Mouse (Mus musculus) retina, postnatal 7 days (tissue): ENCODE measurements around the gene Hba-x.

Source experiments
- DNase-seq: peaks from one replicate; pipeline ENCODE4 v3.0.0-alpha.2; 2012; ENCODE audit warnings: low read depth, low spot score

The Hba-x gene

GRCm38 (mm10) chr11:32276347-32276746 lies at the start of gene Hba-x:
Gene Hba-x, plus strand, starts transcription at chr11:32276400.
- no peak for DNase-seq

- DNase-seq: no peak
Observed at GRCm38 (mm10) chr11:32227041-32227440, 49.2 kb upstream of the Hba-x start.

DNA sequence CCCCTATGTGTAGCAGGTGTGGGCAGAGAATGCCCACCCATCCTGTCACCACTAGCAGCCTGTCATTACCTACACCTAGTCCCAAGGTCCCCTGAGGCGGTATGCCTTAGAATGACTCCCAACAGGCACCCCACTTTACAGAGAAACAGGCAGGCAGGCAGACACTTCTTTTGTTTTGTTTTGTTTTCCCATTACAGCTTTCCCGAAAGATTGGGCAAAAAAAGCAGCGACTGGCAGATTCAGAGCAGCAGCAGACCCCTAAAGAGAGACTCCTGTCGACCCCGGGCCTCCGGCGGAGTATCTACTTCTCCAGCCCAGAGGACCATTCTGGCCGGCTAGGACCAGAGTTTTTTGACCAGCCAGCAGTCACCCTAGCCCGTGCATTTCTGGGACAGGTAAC lies 48.6 kb upstream of the Hba-x start:
- no peak for DNase-seq

DNA sequence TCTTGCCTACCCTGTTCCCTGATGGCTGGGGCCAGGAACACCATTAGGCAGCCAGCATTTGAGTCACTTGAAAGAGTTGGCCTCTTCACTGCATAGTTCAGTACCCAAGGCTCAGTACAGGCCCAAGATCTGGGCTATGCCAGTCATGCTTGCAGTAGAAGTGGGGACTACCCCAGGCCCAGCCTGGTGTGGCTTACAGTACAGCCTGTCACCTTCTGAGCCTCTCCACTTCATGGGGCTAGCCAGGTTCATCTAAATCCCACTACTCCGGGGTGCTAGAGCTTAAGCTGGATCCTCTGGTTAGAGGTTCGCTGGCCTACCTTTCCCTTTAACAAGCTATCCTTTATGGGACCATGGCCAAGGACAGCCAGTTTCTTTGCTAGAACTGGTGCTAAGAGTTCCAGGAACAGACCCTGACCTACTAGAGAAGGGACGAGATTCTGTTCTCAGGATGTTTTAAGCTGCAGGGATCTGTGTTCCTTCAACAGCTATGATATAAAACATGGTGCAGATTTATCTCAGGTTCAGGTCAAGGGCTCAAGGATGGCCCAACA lies 47.8 kb upstream of the Hba-x start:
- no peak for DNase-seq

GRCm38 (mm10) chr11:32230220-32230619 lies 46.0 kb upstream of the Hba-x start:
- no peak for DNase-seq

- no peak for DNase-seq
Observed at GRCm38 (mm10) chr11:32231125-32231524, 45.1 kb upstream of the Hba-x start.

GRCm38 (mm10) chr11:32232848-32233247 lies 43.4 kb upstream of the Hba-x start:
- no peak for DNase-seq

GRCm38 (mm10) chr11:32233895-32234294 lies 42.3 kb upstream of the Hba-x start:
- no peak for DNase-seq

DNA sequence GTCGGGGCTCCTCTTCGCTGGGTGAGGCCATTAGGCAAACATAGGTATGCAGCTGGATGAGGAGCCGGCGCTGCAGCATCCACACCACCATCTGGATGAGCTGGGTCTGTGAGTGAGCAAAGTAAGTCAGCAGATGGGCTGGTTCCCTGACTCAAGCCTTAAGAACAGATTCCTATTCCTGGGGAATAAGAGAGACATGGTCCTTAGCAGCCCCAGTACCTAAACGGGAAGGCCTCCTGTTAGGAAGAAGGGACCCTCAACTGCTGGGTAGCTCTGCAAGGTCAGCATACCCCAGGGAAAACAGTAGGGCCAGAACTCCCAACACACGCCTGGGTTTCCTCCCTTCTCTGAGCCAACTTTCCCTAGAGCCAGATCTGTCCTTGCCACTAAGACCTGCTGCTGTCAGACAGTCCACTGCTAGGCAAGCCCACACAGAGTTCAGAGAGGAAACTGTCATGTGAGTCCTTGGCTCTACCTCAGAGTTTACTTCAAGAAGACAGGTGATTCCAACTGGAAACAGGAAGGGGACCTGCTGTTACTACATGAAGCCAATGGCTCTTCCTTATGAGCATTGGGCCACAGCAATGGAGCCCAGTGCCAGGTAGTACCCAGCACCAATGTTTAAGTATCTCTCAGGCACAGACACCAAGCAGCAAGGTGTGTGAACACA lies 41.2 kb upstream of the Hba-x start:
- no peak for DNase-seq

- DNase-seq: no peak
Observed at GRCm38 (mm10) chr11:32235646-32236045, 40.6 kb upstream of the Hba-x start.

GRCm38 (mm10) chr11:32236132-32236531 lies 40.1 kb upstream of the Hba-x start:
- no peak for DNase-seq

- no peak for DNase-seq
Observed at GRCm38 (mm10) chr11:32236712-32237410, 39.3 kb upstream of the Hba-x start.

- no peak for DNase-seq
Observed at GRCm38 (mm10) chr11:32237411-32237795, 38.8 kb upstream of the Hba-x start.

- DNase-seq: peak; percentile 54
Observed at GRCm38 (mm10) chr11:32238093-32238860, 37.9 kb upstream of the Hba-x start.

DNA sequence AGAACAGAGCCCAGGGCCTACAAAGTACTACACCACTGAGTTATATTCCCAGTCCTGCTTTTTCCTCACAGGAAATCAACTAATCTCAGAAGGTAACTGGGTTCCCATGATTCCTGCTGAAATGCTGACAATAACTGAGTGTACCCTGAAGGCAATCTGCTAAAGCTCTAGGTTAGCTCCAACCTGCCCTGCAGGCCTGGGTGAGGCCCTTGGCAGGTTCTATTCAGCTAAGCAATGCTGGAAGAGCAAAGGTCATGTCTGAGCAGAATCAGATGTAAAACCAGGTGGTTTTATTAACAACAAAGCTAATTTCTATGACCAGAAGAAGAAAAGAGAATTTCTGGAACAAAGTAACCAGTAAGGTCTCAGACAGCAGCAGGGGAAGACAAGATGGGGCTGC lies 34.8 kb upstream of the Hba-x start:
- no peak for DNase-seq

DNA sequence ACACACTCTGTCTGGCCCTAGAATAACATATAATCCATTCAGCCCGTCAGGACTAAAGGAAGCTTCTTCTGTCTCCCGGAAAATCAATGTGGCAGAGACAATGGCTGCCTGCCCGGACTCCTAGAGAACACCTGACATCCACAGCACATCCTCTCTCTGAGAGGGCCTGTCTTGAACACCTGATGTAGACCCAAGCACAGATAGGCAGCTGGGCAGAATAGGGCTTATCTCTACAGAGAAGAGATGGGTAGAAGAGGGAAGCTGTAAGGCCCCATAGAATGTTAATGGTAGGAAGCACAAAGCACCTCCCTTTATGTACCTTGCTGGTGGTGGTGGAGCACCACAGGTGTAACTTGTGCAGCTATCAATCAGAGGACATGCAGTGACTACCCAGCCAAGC lies 34.0 kb upstream of the Hba-x start:
- DNase-seq: no peak

GRCm38 (mm10) chr11:32243205-32243955 lies 32.8 kb upstream of the Hba-x start:
- no peak for DNase-seq

DNA sequence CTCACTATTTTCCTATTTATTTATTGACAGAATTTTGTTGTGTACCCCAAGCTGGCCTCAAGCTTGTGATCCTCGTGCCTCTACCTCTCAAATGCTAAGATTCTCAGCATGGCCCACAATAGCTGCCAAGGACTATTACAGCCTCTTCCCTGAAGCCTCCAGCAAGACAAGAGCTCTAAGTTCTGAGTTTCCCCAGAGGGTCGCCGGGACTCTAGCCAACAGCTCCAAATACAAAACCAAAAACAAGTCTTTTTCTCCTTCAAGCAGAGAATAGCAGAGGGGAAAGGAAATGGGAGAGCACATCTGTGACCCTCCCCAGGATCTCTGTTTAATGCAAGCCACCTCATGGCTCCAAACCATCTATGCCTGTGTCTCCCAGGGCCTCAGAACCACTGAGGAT lies 32.1 kb upstream of the Hba-x start:
- no peak for DNase-seq

DNA sequence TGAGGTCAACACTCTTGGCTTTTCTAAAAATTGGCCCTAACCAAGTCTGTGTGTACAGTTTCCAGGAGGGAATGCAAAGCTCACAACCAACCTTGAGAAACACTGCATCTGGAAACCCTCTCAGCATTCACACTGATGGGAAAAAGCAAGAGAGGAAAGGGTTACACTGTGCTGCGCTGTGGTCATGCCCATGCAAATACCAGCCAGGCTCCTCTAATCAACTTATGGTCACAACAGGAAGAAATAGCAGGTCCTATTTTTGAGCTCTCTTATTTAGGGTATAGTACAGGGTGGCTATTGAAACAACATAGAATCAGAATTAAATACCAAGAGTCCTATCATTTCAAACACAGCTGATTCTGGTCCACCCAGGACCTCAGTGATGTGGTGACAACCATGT lies 31.6 kb upstream of the Hba-x start:
- no peak for DNase-seq

GRCm38 (mm10) chr11:32245614-32246013 lies 30.6 kb upstream of the Hba-x start:
- no peak for DNase-seq

- DNase-seq: no peak
Observed at GRCm38 (mm10) chr11:32247068-32247467, 29.1 kb upstream of the Hba-x start.

DNA sequence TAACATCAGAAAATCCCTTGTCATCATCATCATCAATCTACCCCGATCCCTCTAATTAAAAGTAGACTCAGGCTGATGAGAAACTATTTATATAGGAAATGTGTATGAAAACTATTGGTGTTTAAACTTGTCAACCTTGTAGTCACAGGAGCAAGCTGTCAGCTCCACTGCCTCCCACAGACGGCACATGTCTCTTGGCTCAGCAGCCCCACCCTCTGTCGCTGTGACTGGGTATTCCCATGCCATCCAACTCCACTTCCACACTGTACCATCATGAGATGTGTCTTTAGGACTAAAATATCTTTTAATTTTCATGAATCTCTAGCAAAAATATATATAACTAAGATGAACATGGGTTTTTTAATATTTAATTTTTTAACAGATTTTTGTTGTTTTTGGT lies 27.9 kb upstream of the Hba-x start:
- no peak for DNase-seq
